In the genomic region with DNA sequence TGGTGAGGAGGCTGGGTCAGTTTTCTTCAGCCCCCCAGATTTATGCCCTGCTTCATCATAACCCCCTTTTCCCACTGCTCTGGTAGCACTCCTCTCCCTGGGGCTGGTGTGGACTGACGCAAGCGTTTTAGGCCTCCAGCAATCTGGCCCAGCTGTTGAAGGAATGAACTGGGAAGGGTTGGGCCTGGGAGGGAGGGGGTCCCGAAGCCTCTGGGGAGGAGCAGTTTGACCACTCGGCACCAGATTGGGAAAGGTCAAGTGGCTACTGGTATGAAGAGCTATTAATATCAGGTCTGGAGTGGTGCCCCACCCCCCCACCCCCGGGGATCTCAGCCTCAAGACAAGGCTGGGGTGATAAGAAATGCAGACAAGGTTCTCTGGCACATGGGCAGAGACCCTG, we compare ENCODE assay signal across 28 mouse cellular contexts. TPM values are rescaled to one million over a fixed set of nuclear protein-coding genes. Genes with fewer than 3 reads are reported as not detected.
DNase-seq lines count a peak whose midpoint lies in the region; ATAC-seq and TF ChIP-seq lines count a peak whose summit lies in the region.
"Had no signal": no experiment of that assay in that cellular context is flagged by ENCODE, and none has a peak within 500 bp of the region (broad histone marks: within the 10 kb centered on the region; RNA-seq: fewer than 3 reads in every experiment).

No protein-coding gene starts in this region.

- peak overlapping the region; percentile 45; the same call in 1 of the 2 replicates for H3K27ac ChIP-seq in heart, adult 2 months
- peak overlapping the region; percentile 99 for H3K27ac ChIP-seq in heart, embryonic 14.5 days (replicated peaks in 1 of 2; ENCODE audit: control insufficient read depth in 1 of 2, insufficient read depth in 1 of 2, low read depth in 2 of 2, low read length in 2 of 2)
- no peak overlapping the region for H3K27ac ChIP-seq in lung, embryonic 16.5 days (ENCODE audit: low read length)
- H3K27ac ChIP-seq: embryonic facial prominence, embryonic 12.5 days; forebrain, embryonic 15.5 days; hindbrain, embryonic 13.5 days; limb, embryonic 13.5 days; liver, embryonic 12.5 days; lung, embryonic 15.5 days; macrophage; midbrain, embryonic 13.5 days had no signal

- H3K4me3 ChIP-seq in heart, adult 2 months = no peak overlapping the region
- peak overlapping the region; percentile 47 to 77 for H3K4me3 ChIP-seq in heart, embryonic 14.5 days (ENCODE audit: control insufficient read depth in 1 of 2, insufficient read depth in 1 of 2, low read depth in 1 of 2, low read length in 2 of 2)
- no peak overlapping the region for H3K4me3 ChIP-seq in lung, embryonic 16.5 days (ENCODE audit: low read length)
- H3K4me3 ChIP-seq: embryonic facial prominence, embryonic 12.5 days; forebrain, embryonic 15.5 days; hindbrain, embryonic 13.5 days; limb, embryonic 13.5 days; liver, embryonic 12.5 days; lung, embryonic 15.5 days; midbrain, embryonic 13.5 days had no signal

- H3K4me1 ChIP-seq in heart, adult 2 months (ENCODE audit: control insufficient read depth, insufficient read depth, low read length) = peaks cover 5% of the 10 kb centered on the region
- H3K4me1 ChIP-seq in heart, embryonic 14.5 days (ENCODE audit: control insufficient read depth in 2 of 2, insufficient read depth in 2 of 2, low read length in 2 of 2) = peaks cover 22 to 40% of the 10 kb centered on the region in 2 experiments
- peaks cover 11% of the 10 kb centered on the region for H3K4me1 ChIP-seq in lung, embryonic 16.5 days (replicated peaks; ENCODE audit: control insufficient read depth, insufficient read depth, low read length)
- H3K4me1 ChIP-seq: forebrain, embryonic 15.5 days; hindbrain, embryonic 13.5 days; liver, embryonic 12.5 days had no signal

- intact Hi-C loops in heart, adult 2 months (cut with DNase I) = no loop called here

- no peaks in the 10 kb centered on the region for H3K27me3 ChIP-seq in heart, adult 2 months (ENCODE audit: control insufficient read depth, insufficient read depth, low read length)
- H3K27me3 ChIP-seq in heart, embryonic 14.5 days (ENCODE audit: control insufficient read depth, insufficient read depth, low read length) = no peaks in the 10 kb centered on the region
- H3K27me3 ChIP-seq in lung, embryonic 16.5 days (ENCODE audit: control insufficient read depth, insufficient read depth, low read depth, low read length) = no peaks in the 10 kb centered on the region
- H3K27me3 ChIP-seq: forebrain, embryonic 15.5 days; lung, embryonic 15.5 days; Patski had no signal

- no peaks in the 10 kb centered on the region for H3K79me2 ChIP-seq in heart, adult 2 months (replicated peaks; ENCODE audit: control insufficient read depth, insufficient read depth, low read length)

- H3K36me3 ChIP-seq in heart, adult 2 months (ENCODE audit: control insufficient read depth, insufficient read depth, low read length) = no peaks in the 10 kb centered on the region
- H3K36me3 ChIP-seq in heart, embryonic 14.5 days (ENCODE audit: control insufficient read depth, insufficient read depth, low read length) = peaks cover 29% of the 10 kb centered on the region
- H3K36me3 ChIP-seq in lung, embryonic 16.5 days (ENCODE audit: control insufficient read depth, insufficient read depth, low read length) = no peaks in the 10 kb centered on the region
- H3K36me3 ChIP-seq: embryonic facial prominence, embryonic 12.5 days; forebrain, embryonic 15.5 days; hindbrain, embryonic 13.5 days; limb, embryonic 13.5 days; liver, embryonic 12.5 days; lung, embryonic 15.5 days; midbrain, embryonic 13.5 days had no signal

- H3K4me2 ChIP-seq in heart, embryonic 14.5 days (ENCODE audit: low read length) = peak overlapping the region; percentile 58
- no peak overlapping the region for H3K4me2 ChIP-seq in lung, embryonic 16.5 days (ENCODE audit: low read depth, low read length)
- H3K4me2 ChIP-seq: embryonic facial prominence, embryonic 12.5 days; forebrain, embryonic 15.5 days; hindbrain, embryonic 13.5 days; limb, embryonic 13.5 days; liver, embryonic 12.5 days; lung, embryonic 15.5 days; midbrain, embryonic 13.5 days had no signal

- ATAC-seq in heart, embryonic 14.5 days (ENCODE audit: insufficient number of reproducible peaks, insufficient read depth, low FRiP score, low read depth) = no peak; the same call in 1 of the 2 replicates
- ATAC-seq in lung, embryonic 16.5 days (ENCODE audit: low read depth) = 0 out of 2 replicates have a peak, but pooled peaks have one; percentile 35
- ATAC-seq: forebrain, embryonic 15.5 days; intestine, postnatal 0 days; liver, embryonic 12.5 days; midbrain, embryonic 13.5 days; Patski had no signal

- no peak overlapping the region for H3K9ac ChIP-seq in heart, adult 2 months (ENCODE audit: low read depth, low read length)
- peak overlapping the region; percentile 76 for H3K9ac ChIP-seq in heart, embryonic 14.5 days (ENCODE audit: low read length)
- no peak overlapping the region for H3K9ac ChIP-seq in lung, embryonic 16.5 days (ENCODE audit: low read length)
- H3K9ac ChIP-seq: embryonic facial prominence, embryonic 12.5 days; forebrain, embryonic 15.5 days; hindbrain, embryonic 13.5 days; limb, embryonic 13.5 days; liver, embryonic 12.5 days; lung, embryonic 15.5 days; midbrain, embryonic 13.5 days had no signal

- no peak for DNase-seq in heart, adult 2 months
- DNase-seq in heart, adult 9 months (ENCODE audit: low spot score in 2 of 2) = no peak
- no peak for DNase-seq in heart, adult 18-20 months
- DNase-seq in lung, postnatal 10 days = no peak
- DNase-seq in heart, postnatal 4 days = peak; percentile 29
- no peak for DNase-seq in layer of hippocampus, postnatal 10 days (ENCODE audit: low spot score in 2 of 2)
- DNase-seq: adrenal gland, postnatal 14 days; cerebellum, adult 11 months; cerebellum, adult 9-10 months; cerebellum, postnatal 36 days; gastrocnemius, postnatal 10 days; kidney, postnatal 14 days; layer of hippocampus, adult 9-11 months; retina, postnatal 1 day; right cerebral cortex, postnatal 14 days; thymus, postnatal 4 days had no signal

- no peak for TF ChIP-seq EP300 in heart, adult 2 months (IDR thresholded peaks at IDR 0.05; ENCODE audit: insufficient read depth, low read depth, low read length)

- no peaks in the 10 kb centered on the region for H3K9me3 ChIP-seq in heart, embryonic 14.5 days (ENCODE audit: control insufficient read depth, low read length)
- H3K9me3 ChIP-seq in lung, embryonic 16.5 days (ENCODE audit: control insufficient read depth, low read length) = no peaks in the 10 kb centered on the region
- H3K9me3 ChIP-seq: embryonic facial prominence, embryonic 12.5 days; forebrain, embryonic 15.5 days; hindbrain, embryonic 13.5 days; limb, embryonic 13.5 days; liver, embryonic 12.5 days; lung, embryonic 15.5 days; midbrain, embryonic 13.5 days had no signal

- TF ChIP-seq CTCF in heart, adult 2 months (IDR thresholded peaks at IDR 0.05) = no peak

- 35% methylated on average over 5 of the region's 5 CpGs for WGBS in heart, adult 2 months
- WGBS in heart, embryonic 14.5 days = 13% methylated on average over 5 of the region's 5 CpGs
- 18% methylated on average over 5 of the region's 5 CpGs for WGBS in lung, embryonic 16.5 days

- TF ChIP-seq POLR2A in heart, adult 2 months (IDR thresholded peaks at IDR 0.05; ENCODE audit: insufficient read depth, low read depth, low read length) = no peak

RNA-seq across cellular contexts. Expression of a gene that starts 27.6 kb away (rescaled TPM):
- total RNA-seq in heart, adult 2 months (2021) = 100 to 1,000 TPM; 484 to 619 TPM
- 1,288 and 1,402 TPM in 2 replicates for polyA plus RNA-seq in heart, adult 2 months (2012; rRNA removed)
- 2,493 and 2,941 TPM in 2 replicates for polyA plus RNA-seq in heart, embryonic 14.5 days (2014; fragmentation: Nextera tagmentation; extraction: Ambion mirVana)
- 100 to 1,000 TPM; 660 to 761 TPM for total RNA-seq in heart, adult 18-20 months (2021)
- polyA plus RNA-seq in lung, embryonic 16.5 days (2015; fragmentation: Nextera tagmentation; extraction: Ambion mirVana) = 90.2 and 115 TPM in 2 replicates
- total RNA-seq in heart, postnatal 4 days (2021) = 100 to 1,000 TPM; 908 to 955 TPM
- total RNA-seq in layer of hippocampus, postnatal 10 days (2021) = 1 to 10 TPM; 4.5 to 6.4 TPM
- polyA plus RNA-seq: macrophage had no signal

RNA-seq across cellular contexts. Expression of a gene that starts 27.7 kb away (rescaled TPM):
- total RNA-seq in heart, adult 2 months (2021) = 10 to 100 TPM; 23.2 to 24.6 TPM
- 4.6 and 10.7 TPM in 2 replicates for polyA plus RNA-seq in heart, adult 2 months (2012; rRNA removed)
- polyA plus RNA-seq in heart, embryonic 14.5 days (2014; fragmentation: Nextera tagmentation; extraction: Ambion mirVana) = 35.6 and 39.7 TPM in 2 replicates
- total RNA-seq in heart, adult 18-20 months (2021) = 10 to 100 TPM; 23.4 to 28.8 TPM
- 36.2 and 37.8 TPM in 2 replicates for polyA plus RNA-seq in lung, embryonic 16.5 days (2015; fragmentation: Nextera tagmentation; extraction: Ambion mirVana)
- total RNA-seq in heart, postnatal 4 days (2021) = 10 to 100 TPM; 44.5 to 49.0 TPM
- 10 to 100 TPM; 52.3 to 65.8 TPM for total RNA-seq in layer of hippocampus, postnatal 10 days (2021)

RNA-seq across cellular contexts. Expression of a gene that starts 29.7 kb away (rescaled TPM):
- total RNA-seq in heart, adult 2 months (2021) = 1 to 10 TPM; 2.3 to 8.1 TPM
- polyA plus RNA-seq in heart, adult 2 months (2012; rRNA removed) = 2.7 and 3.6 TPM in 2 replicates
- polyA plus RNA-seq in heart, embryonic 14.5 days (2014; fragmentation: Nextera tagmentation; extraction: Ambion mirVana) = 1.7 and 1.8 TPM in 2 replicates
- 1 to 10 TPM; 3.6 to 4.5 TPM for total RNA-seq in heart, adult 18-20 months (2021)
- 4.5 and 4.6 TPM in 2 replicates for polyA plus RNA-seq in lung, embryonic 16.5 days (2015; fragmentation: Nextera tagmentation; extraction: Ambion mirVana)
- total RNA-seq in heart, postnatal 4 days (2021) = 1 to 10 TPM; 6.8 to 6.9 TPM
- total RNA-seq in layer of hippocampus, postnatal 10 days (2021) = 1 to 10 TPM; 2.3 TPM

Comparison
In these comparisons a context has a peak if more than half of its experiments do, and no peak if none do; other contexts are left out.
1. H3K4me3 ChIP-seq: peak in heart, embryonic 14.5 days (2 of 2); none in heart, adult 2 months (single experiment) and lung, embryonic 16.5 days (single experiment).
2. RNA of a gene that starts 27.6 kb away (total RNA-seq): 908 to 955 TPM in heart, postnatal 4 days, 660 to 761 TPM in heart, adult 18-20 months and 484 to 619 TPM in heart, adult 2 months; 4.5 to 6.4 TPM in layer of hippocampus, postnatal 10 days; every median in the first group is over 10 times any median in the second.